Mouse (Mus musculus) urinary bladder, adult 18-20 months (tissue): ENCODE measurements around the gene Mapre1.
A peak's percentile ranks its signal among the peaks of the same experiment; 100 is the strongest.

Experiments
- DNase-seq, 2 experiments: peaks; one replicate each; pipeline ENCODE4 v3.0.0; 2022; ENCODE audit warnings: low spot score in 2 of 2, mixed read lengths in 2 of 2

Mapre1 gene

GRCm38 (mm10) chr2:153778638-153779362, 37.7 kb downstream of the Mapre1 start:
- peak; percentile 61 to 74 for DNase-seq

DNA sequence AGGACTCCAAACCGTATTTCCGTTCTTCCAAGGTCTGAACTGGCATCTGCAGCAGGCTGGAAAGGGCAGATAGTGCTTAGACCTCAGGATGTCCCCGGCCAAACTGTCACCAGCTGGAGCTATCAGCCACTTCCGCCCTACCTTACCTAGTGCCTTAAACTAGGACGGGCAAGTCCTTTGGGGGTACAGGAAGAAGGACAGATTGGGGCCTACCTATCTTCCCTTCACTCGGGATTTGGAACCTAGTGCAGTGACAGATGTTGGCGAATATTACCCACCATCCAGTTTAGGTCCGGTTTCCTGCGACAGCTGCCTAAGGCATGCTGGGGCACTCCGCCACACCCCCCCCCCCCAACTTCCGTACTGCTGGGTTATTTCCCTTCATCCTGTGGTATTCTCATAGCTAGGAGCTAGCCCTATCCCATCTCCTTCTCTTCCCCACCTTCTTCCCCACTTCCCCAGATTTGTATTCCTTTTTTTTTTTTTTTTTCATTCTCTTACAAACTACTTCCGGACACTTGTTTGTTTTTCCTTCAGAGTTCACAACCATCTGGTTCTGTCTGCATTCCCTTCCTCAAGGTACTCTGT, 38.4 kb downstream of the Mapre1 start, which contains the start of gene Efcab8:
TSS of gene Efcab8 (plus strand) at position 538 of the 588 bp plus-strand sequence.
- no peak for DNase-seq

- no peak for DNase-seq
Observed at GRCm38 (mm10) chr2:153781181-153781580, 40.1 kb downstream of the Mapre1 start.

GRCm38 (mm10) chr2:153784668-153785067, 43.6 kb downstream of the Mapre1 start:
- no peak for DNase-seq

- DNase-seq = no peak
Observed at GRCm38 (mm10) chr2:153793366-153793765, 52.3 kb downstream of the Mapre1 start.

DNA sequence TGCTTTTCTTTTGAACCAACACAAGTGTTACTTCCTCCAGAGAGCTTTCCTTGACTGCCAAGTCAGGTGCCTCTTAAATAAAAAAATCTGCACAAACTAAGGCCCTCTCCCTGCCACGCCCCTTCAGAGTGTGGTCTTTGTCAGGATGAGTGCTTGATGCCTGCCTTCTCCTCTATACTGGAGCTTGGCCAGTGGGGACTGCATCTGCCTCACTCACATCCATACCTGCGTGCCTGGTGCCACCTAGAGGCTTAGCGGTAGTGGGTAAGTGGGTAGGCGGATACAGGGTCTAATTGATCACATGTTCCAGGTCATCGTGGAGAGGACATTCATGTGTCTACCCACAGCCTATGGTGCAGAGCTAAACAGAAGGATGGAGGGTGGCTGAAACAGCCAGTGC, 54.0 kb downstream of the Mapre1 start:
- DNase-seq = no peak

- peak in 1 of 2 experiments; percentile 18 for DNase-seq
Observed at GRCm38 (mm10) chr2:153807464-153807863, 66.4 kb downstream of the Mapre1 start.

DNA sequence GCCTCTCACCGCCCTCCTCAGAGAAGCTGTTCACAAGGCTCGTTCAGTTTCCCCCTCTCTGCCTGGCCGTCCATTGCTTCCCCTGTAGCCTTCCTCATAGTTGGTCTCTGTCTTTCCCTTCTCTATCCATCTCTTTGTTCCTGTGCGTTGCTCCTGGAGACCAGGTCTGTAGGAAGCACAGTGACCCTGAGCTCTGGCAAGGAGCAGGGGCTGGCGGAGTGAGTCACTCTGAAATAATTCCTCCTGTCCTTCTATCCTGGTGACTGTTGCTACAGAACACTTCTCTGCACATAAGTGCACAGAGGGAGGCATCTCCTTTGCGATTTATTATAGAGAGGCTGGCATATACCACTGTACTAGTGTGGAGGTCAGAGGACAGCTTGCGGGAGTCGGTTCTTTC, 67.1 kb downstream of the Mapre1 start:
- no peak for DNase-seq

- no peak for DNase-seq
Observed at GRCm38 (mm10) chr2:153808841-153809240, 67.8 kb downstream of the Mapre1 start.

DNA sequence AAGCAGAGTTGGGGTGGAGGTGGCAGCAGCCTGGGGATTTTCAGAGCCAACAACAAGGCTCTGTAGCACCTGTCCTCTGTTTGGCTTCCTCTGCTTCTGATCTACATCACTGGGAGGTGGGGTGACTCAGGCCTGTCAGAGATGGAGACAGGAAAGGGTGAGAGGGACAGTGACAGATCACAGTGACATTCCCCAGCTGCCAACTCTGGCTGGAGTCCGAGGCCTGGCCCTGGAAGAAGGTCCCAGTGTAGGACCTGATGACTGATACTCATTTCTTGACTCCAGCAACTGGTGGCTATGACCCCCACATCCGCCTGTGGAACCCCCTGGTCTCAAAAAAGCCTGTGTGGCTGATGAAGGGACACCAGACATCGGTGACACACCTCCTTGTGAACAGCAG, 68.8 kb downstream of the Mapre1 start:
- no peak for DNase-seq

DNA sequence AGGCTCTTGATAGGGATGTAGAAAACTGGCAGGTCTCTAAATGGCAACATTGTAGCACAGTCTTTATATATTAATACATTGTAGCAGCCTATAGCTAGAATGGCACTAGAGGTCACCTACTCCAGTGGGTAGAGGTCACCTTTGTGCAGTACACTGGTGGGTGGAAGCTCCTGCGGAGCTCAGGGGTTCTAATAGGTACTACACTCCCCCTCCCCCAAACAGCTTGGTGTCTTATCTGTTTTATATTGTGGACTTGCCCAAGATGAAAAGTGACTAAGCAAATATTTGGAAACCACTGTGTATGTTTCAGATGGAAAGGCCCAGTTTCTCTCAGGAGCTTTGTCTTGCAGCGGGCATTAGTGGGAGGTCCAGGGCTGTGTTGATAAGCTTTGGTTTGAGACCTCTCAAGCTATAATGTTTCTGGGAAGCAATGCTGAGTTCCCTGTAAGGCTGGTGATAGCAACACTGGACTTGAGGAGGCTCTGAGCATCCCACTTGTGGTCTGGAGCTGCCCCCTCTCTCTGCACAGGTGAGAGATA, 81.0 kb downstream of the Mapre1 start:
- DNase-seq = no peak
